Mouse (Mus musculus) heart, embryonic 13.5 days (tissue): ENCODE data around the gene Prkg1. TPM values are rescaled to one million over a fixed set of nuclear protein-coding genes. Genes with fewer than 3 reads are reported as not detected.

Experiments used
- ATAC-seq: fragments of 200-750 bp; cut with Nextera tagmentation; 2 replicates; pipeline ENCODE4 v1.8.0; 2017; ENCODE audit warnings: moderate TSS enrichment; ENCODE audit not compliant: insufficient number of reproducible peaks, low FRiP score, low TSS enrichment; ENCODE audit errors: extremely low read depth
- H3K27ac ChIP-seq: fragments of 300-500 bp; sonication (generic); replicated peaks from 2 replicates; pipeline ENCODE4 v1.5.1; 2015; ENCODE audit warnings: moderate library complexity, mild to moderate bottlenecking, inconsistent platforms
- H3K27me3 ChIP-seq: fragments of 300-500 bp; sonication (generic); replicated peaks from 2 replicates; pipeline ENCODE4 v1.6.1; 2015; ENCODE audit warnings: mild to moderate bottlenecking, inconsistent platforms
- H3K36me3 ChIP-seq: fragments of 300-500 bp; sonication (generic); 2 replicates; pipeline ENCODE4 v1.6.1; 2015; ENCODE audit warnings: mild to moderate bottlenecking, inconsistent platforms
- H3K4me1 ChIP-seq: fragments of 300-500 bp; sonication (generic); 2 replicates; pipeline ENCODE4 v1.6.1; 2015; ENCODE audit warnings: inconsistent platforms
- H3K4me2 ChIP-seq: fragments of 300-500 bp; sonication (generic); 2 replicates; pipeline ENCODE4 v1.6.1; 2015; ENCODE audit warnings: inconsistent platforms, mild to moderate bottlenecking, moderate library complexity
- H3K4me3 ChIP-seq: fragments of 300-500 bp; sonication (generic); 2 replicates; pipeline ENCODE4 v1.5.1; 2015; ENCODE audit warnings: moderate library complexity, mild to moderate bottlenecking, inconsistent platforms
- H3K9ac ChIP-seq: fragments of 300-500 bp; sonication (generic); 2 replicates; pipeline ENCODE4 v1.6.1; 2015; ENCODE audit warnings: inconsistent platforms, mild to moderate bottlenecking, moderate library complexity
- H3K9me3 ChIP-seq: fragments of 300-500 bp; sonication (generic); 2 replicates; pipeline ENCODE4 v1.6.1; 2016; ENCODE audit warnings: inconsistent platforms
- WGBS: fragments of 180-500 bp; shearing (Covaris S2); methylation state at CpG from one replicate; pipeline ENCODE4 v1.1.7; 2015; ENCODE audit warnings: mixed read lengths; 5-methylcytosine and 5-hydroxymethylcytosine counted together
- polyA plus RNA-seq: library from polyadenylated mRNA; unstranded; fragments of >200 nt; fragmentation: Nextera tagmentation; extraction: Ambion mirVana; gene quantifications from 2 replicates; pipeline ENCODE4 v1.2.1, GENCODE M21; 2015

Prkg1 gene
- polyA plus RNA-seq, 1 experiment from 2014 or later, result 6.9 TPM

GRCm38 (mm10) chr19:30833045-30833651 lies 931.7 kb downstream of the Prkg1 start:
- Histone ChIP-seq H3K27ac (no peak overlapping the region), H3K9ac (no peak overlapping the region), H3K4me3 (no peak overlapping the region), H3K9me3 (no peaks in the 10 kb centered on the region), H3K36me3 (no peaks in the 10 kb centered on the region), H3K27me3 (no peaks in the 10 kb centered on the region), H3K4me1 (no peaks in the 10 kb centered on the region), H3K4me2 (no peak overlapping the region)
- ATAC-seq, result no peak
- WGBS, result 42% methylated on average over 1 of the region's 1 CpGs

GRCm38 (mm10) chr19:30829231-30829775 lies 935.5 kb downstream of the Prkg1 start:
- H3K4me2 ChIP-seq, result no peak overlapping the region
- no peak overlapping the region for H3K27ac ChIP-seq
- no peaks in the 10 kb centered on the region for H3K4me1 ChIP-seq
- H3K9ac ChIP-seq, result no peak overlapping the region
- no peaks in the 10 kb centered on the region for H3K36me3 ChIP-seq
- H3K9me3 ChIP-seq, result 0 out of 2 replicates have a peak, but pooled peaks cover 2% of the 10 kb centered on the region
- no peak for ATAC-seq
- WGBS, result 74% methylated on average over 7 of the region's 7 CpGs
- H3K4me3 ChIP-seq, result no peak overlapping the region
- H3K27me3 ChIP-seq, result no peaks in the 10 kb centered on the region

GRCm38 (mm10) chr19:30827820-30828219 lies 937.0 kb downstream of the Prkg1 start:
- no peaks in the 10 kb centered on the region for H3K36me3 ChIP-seq

GRCm38 (mm10) chr19:30826106-30826505 lies 938.7 kb downstream of the Prkg1 start:
- Histone ChIP-seq H3K9me3 (0 out of 2 replicates have a peak, but pooled peaks cover 2% of the 10 kb centered on the region), H3K9ac (no peak overlapping the region), H3K4me2 (no peak overlapping the region), H3K4me1 (no peaks in the 10 kb centered on the region), H3K36me3 (no peaks in the 10 kb centered on the region), H3K27ac (no peak overlapping the region), H3K4me3 (no peak overlapping the region), H3K27me3 (no peaks in the 10 kb centered on the region)
- 38% methylated on average over 2 of the region's 2 CpGs for WGBS
- ATAC-seq, result no peak

More at GRCm38 (mm10) chr19:30827820-30828219, 937.0 kb downstream of the Prkg1 start:
- Histone ChIP-seq H3K27ac (no peak overlapping the region), H3K27me3 (no peaks in the 10 kb centered on the region), H3K4me1 (no peaks in the 10 kb centered on the region), H3K9ac (no peak overlapping the region), H3K4me3 (no peak overlapping the region), H3K9me3 (0 out of 2 replicates have a peak, but pooled peaks cover 2% of the 10 kb centered on the region), H3K4me2 (no peak overlapping the region)
- no peak for ATAC-seq
- 66% methylated on average over 3 of the region's 3 CpGs for WGBS

- H3K27ac ChIP-seq, result no peak overlapping the region
- H3K4me3 ChIP-seq, result no peak overlapping the region
- no peak for ATAC-seq
- H3K27me3 ChIP-seq, result no peaks in the 10 kb centered on the region
- no peak overlapping the region for H3K9ac ChIP-seq
- H3K9me3 ChIP-seq, result no peaks in the 10 kb centered on the region
- H3K4me1 ChIP-seq, result no peaks in the 10 kb centered on the region
- WGBS, result 82% methylated on average over 6 of the region's 6 CpGs
- H3K36me3 ChIP-seq, result no peaks in the 10 kb centered on the region
- no peak overlapping the region for H3K4me2 ChIP-seq
Observed at GRCm38 (mm10) chr19:30815661-30816060, 949.2 kb downstream of the Prkg1 start.

- Histone ChIP-seq H3K27ac (no peak overlapping the region), H3K36me3 (no peaks in the 10 kb centered on the region), H3K27me3 (no peaks in the 10 kb centered on the region), H3K9me3 (no peaks in the 10 kb centered on the region), H3K9ac (no peak overlapping the region), H3K4me3 (no peak overlapping the region), H3K4me1 (peaks cover 9% of the 10 kb centered on the region), H3K4me2 (no peak overlapping the region)
- 60% methylated on average over 5 of the region's 5 CpGs for WGBS
- no peak for ATAC-seq
Observed at GRCm38 (mm10) chr19:30806265-30806664, 958.6 kb downstream of the Prkg1 start.

- H3K4me1 ChIP-seq, result no peaks in the 10 kb centered on the region
- no peak for ATAC-seq
- no peaks in the 10 kb centered on the region for H3K36me3 ChIP-seq
- no peak overlapping the region for H3K9ac ChIP-seq
- no peaks in the 10 kb centered on the region for H3K27me3 ChIP-seq
- H3K9me3 ChIP-seq, result no peaks in the 10 kb centered on the region
- H3K4me2 ChIP-seq, result no peak overlapping the region
- H3K4me3 ChIP-seq, result no peak overlapping the region
- no peak overlapping the region for H3K27ac ChIP-seq
- WGBS, result 62% methylated on average over 2 of the region's 2 CpGs
Observed at GRCm38 (mm10) chr19:30780803-30781202, 984.0 kb downstream of the Prkg1 start.

- H3K4me2 ChIP-seq, result no peak overlapping the region
- no peak for ATAC-seq
- no peak overlapping the region for H3K4me3 ChIP-seq
- H3K9me3 ChIP-seq, result no peaks in the 10 kb centered on the region
- no peaks in the 10 kb centered on the region for H3K27me3 ChIP-seq
- no peak overlapping the region for H3K9ac ChIP-seq
- H3K36me3 ChIP-seq, result no peaks in the 10 kb centered on the region
- WGBS, result 48% methylated on average over 1 of the region's 1 CpGs
- H3K27ac ChIP-seq, result no peak overlapping the region
- no peaks in the 10 kb centered on the region for H3K4me1 ChIP-seq
Observed at GRCm38 (mm10) chr19:30768316-30768715, 996.5 kb downstream of the Prkg1 start.

GRCm38 (mm10) chr19:30744426-30744825 lies 1020.4 kb downstream of the Prkg1 start:
- no peak for ATAC-seq
- Histone ChIP-seq H3K9ac (no peak overlapping the region), H3K9me3 (no peaks in the 10 kb centered on the region), H3K4me2 (no peak overlapping the region), H3K4me3 (no peak overlapping the region), H3K36me3 (no peaks in the 10 kb centered on the region), H3K27ac (no peak overlapping the region), H3K27me3 (no peaks in the 10 kb centered on the region), H3K4me1 (no peaks in the 10 kb centered on the region)

GRCm38 (mm10) chr19:30699130-30699529 lies 1065.7 kb downstream of the Prkg1 start:
- H3K4me2 ChIP-seq, result no peak overlapping the region
- WGBS, result 77% methylated on average over 5 of the region's 5 CpGs
- H3K27me3 ChIP-seq, result no peaks in the 10 kb centered on the region
- H3K27ac ChIP-seq, result no peak overlapping the region
- no peak overlapping the region for H3K9ac ChIP-seq
- no peaks in the 10 kb centered on the region for H3K36me3 ChIP-seq
- no peaks in the 10 kb centered on the region for H3K9me3 ChIP-seq
- no peak overlapping the region for H3K4me3 ChIP-seq
- no peak for ATAC-seq
- no peaks in the 10 kb centered on the region for H3K4me1 ChIP-seq

GRCm38 (mm10) chr19:30691258-30691657 lies 1073.6 kb downstream of the Prkg1 start:
- Histone ChIP-seq H3K9me3 (no peaks in the 10 kb centered on the region), H3K4me2 (no peak overlapping the region)
- ATAC-seq, result no peak

GRCm38 (mm10) chr19:30690691-30691090 lies 1074.1 kb downstream of the Prkg1 start:
- H3K9ac ChIP-seq, result no peak overlapping the region
- no peaks in the 10 kb centered on the region for H3K27me3 ChIP-seq
- no peak overlapping the region for H3K4me2 ChIP-seq
- 77% methylated on average over 6 of the region's 6 CpGs for WGBS
- no peak overlapping the region for H3K4me3 ChIP-seq
- no peaks in the 10 kb centered on the region for H3K4me1 ChIP-seq
- no peaks in the 10 kb centered on the region for H3K36me3 ChIP-seq
- no peak overlapping the region for H3K27ac ChIP-seq
- no peak for ATAC-seq
- no peaks in the 10 kb centered on the region for H3K9me3 ChIP-seq

More at GRCm38 (mm10) chr19:30691258-30691657, 1073.6 kb downstream of the Prkg1 start:
- Histone ChIP-seq H3K27ac (no peak overlapping the region), H3K9ac (no peak overlapping the region), H3K4me1 (no peaks in the 10 kb centered on the region), H3K27me3 (no peaks in the 10 kb centered on the region), H3K36me3 (no peaks in the 10 kb centered on the region), H3K4me3 (no peak overlapping the region)
- 79% methylated on average over 2 of the region's 2 CpGs for WGBS
